Mouse (Mus musculus): Measurements from ENCODE around the gene Gstt1.
"Not testable (repeated sequence)": the region's sequence is repeated elsewhere in the genome, so short reads cannot be mapped to it uniquely, and the experiment has no call there.

Gene Gstt1

GRCm38 (mm10) chr10:75804217-75804616 lies 5.8 kb upstream of the Gstt1 start:
- no peak for DNase-seq (ENCODE audit: extremely low spot score)

DNA sequence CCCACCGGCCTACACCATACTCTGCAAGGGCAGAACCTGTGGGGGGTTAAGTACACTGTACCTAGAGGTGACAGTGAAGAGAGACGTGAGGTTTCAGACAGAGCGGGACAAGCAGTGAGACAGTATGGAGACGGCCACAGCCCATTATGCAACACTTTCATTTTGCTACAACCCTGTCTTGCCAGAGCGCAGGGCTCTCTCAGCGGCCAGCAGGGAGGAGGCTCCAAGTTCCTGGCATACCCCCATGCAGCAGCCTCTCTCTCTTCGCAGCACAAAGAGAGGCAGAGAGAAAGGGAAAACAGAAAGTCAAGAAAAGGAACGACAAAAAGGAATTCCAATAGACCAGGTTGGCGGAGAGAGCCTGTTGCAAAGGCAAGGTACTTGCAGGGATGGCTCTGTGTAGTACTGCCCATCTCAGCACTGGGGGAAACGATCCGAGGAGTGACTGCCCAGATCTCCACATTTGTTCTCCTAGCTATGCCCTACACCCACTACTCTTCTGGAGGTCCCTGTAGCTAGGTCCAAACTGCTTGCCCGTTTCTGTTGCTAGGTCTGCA lies 687 bp downstream of the Gstt1 start:
- peak; percentile 27 for DNase-seq (ENCODE audit: extremely low spot score)

DNA sequence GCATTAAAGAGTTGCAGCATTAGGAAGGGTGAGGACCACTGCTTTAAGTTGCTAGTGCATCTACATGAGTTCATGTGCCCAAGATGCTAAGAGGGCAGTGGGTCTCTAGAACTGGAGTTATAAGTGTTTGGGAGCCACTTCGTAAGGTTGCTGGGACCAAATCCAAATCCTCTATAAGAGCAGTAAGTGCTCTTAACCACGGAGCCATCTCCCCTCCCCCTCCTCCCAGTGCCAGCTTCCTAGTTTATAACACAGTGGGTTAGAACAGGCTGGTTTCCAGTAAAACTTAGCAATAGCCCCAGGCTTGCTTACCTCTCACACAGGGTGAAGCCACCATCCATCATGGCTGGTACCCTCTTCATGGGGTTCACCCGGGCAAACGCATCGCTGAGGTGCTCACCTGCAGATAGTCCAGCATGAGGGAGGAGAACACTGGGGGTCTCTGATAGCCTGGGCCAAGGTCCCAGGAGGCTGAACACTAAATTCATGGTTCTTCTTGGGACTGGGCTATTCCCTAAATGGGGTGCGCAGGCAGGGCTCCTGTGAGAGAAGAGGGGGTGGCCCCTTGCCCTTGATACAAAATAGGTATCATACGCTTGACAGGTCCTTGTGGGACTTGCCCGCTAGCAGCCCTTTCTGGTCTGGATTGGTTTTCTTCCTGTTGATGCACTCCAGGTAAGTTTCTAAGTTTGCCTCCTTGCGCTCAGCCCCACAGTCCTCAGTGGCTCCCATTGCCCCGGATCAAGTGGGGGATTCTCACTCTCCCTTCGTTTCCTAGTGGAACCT lies 1.5 kb downstream of the Gstt1 start:
- no peak for DNase-seq (ENCODE audit: extremely low spot score)

DNA sequence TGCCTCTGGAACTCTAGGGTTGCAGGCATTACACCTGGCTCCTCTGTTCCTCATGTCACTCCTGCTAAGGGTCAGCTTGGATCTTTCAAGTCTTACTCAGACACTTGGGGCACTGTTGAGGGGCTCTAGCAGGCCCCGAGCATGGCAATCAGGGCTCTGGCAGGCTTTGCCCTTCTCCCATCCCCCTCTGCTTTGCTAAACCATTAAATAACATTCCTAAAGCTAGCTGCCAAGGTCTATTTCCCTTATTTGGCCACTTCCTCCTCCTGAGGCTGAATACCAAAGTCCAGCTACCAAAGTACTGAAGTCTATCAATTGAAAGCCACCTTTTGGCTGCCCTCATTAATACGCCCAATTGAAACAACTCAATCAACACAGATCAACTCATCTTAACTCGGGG lies 3.5 kb downstream of the Gstt1 start:
- DNase-seq (ENCODE audit: extremely low spot score), result peak; percentile 28

GRCm38 (mm10) chr10:75790773-75791172 lies 7.6 kb downstream of the Gstt1 start:
- DNase-seq (ENCODE audit: extremely low spot score), result no peak

DNA sequence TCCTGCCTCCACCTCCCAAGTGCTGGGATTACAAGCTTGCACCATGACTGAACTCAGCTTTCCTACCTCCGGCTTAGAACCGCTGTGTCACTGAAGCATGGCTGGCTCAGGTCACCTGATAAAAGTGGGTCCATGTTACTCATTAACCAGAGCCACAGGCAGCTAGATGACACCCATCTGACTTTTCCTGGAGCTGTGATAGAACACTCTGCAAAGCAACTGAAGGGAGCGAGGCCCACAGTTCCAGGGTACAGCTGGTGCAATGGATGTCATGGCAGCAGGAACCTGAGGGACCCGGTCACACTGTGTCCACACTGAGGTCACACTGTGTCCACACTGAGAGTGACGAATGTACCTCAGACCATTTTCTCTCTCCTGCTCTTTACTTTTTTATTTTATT lies 8.5 kb downstream of the Gstt1 start:
- no peak for DNase-seq (ENCODE audit: extremely low spot score)

DNA sequence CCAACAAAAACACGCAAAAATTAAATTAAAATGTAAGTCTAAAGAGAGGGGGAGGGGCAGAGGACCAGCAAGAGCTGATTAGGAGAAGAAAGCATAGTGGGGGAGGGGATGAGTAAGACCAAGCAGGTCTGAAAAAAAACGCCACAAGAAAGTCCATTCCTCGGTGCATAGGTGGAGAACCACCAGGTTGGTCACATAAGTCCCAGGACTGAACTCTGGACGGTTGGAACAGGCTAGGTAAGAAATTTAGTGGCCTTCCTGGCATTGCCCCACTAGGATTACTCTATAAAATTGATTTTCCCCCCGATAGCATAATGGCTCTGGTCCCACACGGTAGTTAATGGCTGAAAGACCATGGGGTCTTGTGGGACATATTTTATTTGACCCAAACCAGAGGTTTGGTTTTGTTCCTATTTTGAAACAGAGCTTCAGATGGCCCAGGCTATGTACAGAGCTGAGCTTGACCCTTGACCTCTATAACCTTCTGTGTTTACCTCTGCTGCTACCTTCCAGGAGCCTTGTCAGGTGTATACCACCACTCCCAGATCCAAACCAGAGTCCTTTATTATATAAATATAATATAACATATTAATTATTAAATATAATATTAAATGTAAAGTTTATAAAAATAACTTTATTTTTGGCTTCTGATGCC lies 9.2 kb downstream of the Gstt1 start:
- no peak for DNase-seq (ENCODE audit: extremely low spot score)

GRCm38 (mm10) chr10:75788277-75788676 lies 10.1 kb downstream of the Gstt1 start:
- DNase-seq (ENCODE audit: extremely low spot score), result no peak

DNA sequence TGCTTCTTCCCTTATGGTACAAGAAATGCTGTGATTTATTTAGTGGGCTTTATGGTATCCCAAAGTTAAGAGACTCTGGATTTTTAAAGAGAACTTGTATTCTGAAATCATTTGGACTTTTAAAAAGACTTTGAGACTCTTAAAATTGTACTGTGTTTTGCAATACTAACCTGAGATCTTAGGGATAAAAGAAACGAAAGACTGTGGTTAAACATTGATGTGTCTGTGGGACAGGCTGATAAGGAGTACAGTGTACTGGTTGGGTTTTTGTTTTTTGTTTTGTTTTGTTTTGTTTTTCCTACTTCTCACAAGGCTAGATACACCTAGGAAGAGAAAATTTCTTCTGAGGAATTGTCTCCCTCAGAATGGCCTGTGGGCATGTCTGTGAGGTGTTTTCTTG lies 12.9 kb downstream of the Gstt1 start:
- DNase-seq (ENCODE audit: extremely low spot score), result no peak

DNA sequence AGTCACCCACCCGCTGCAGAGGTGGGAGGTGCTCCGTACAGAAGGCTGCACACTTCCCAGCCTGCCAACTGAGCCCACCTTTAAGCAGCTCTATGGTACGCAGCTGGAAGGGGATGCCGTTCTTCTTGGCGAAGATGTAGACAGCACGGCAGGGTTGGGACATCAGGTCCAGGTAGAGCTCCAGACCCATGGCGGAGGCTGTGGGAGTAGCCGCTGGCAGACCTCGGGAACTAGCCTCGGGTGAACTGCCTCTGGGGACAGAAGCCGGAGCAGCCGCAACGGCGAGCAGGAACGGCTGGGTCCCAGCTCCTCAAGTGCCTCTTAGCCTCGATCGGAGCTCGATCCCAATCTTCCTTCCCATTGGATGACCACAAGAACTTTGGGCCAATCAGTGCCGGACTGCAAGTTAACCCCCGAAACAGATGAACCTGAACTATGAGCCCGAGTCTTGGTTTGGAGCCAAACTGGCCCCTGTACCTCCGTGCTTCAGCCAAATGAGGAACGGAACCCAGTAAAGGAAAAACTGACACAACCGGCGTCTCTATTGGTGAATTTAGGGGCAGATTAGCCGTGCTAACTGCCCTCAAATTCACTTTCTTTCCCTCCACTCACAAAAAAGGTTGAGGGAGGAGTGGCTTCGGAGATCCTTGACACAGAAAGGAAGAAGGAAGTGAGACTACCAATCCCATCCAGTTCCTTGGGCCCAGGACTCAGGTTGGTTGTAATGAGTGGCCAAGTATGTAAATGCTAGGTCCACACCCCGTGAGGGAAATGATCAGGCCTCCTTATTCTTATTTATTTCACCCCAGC lies 17.4 kb downstream of the Gstt1 start, which contains the start of the genes Gm20441 and Gstt3:
TSS of gene Gm20441 (minus strand) at position 186 of the 810 bp plus-strand sequence.
TSS of gene Gstt3 (minus strand) at position 646 of the 810 bp plus-strand sequence.
- DNase-seq (ENCODE audit: extremely low spot score), result peak; percentile 61

DNA sequence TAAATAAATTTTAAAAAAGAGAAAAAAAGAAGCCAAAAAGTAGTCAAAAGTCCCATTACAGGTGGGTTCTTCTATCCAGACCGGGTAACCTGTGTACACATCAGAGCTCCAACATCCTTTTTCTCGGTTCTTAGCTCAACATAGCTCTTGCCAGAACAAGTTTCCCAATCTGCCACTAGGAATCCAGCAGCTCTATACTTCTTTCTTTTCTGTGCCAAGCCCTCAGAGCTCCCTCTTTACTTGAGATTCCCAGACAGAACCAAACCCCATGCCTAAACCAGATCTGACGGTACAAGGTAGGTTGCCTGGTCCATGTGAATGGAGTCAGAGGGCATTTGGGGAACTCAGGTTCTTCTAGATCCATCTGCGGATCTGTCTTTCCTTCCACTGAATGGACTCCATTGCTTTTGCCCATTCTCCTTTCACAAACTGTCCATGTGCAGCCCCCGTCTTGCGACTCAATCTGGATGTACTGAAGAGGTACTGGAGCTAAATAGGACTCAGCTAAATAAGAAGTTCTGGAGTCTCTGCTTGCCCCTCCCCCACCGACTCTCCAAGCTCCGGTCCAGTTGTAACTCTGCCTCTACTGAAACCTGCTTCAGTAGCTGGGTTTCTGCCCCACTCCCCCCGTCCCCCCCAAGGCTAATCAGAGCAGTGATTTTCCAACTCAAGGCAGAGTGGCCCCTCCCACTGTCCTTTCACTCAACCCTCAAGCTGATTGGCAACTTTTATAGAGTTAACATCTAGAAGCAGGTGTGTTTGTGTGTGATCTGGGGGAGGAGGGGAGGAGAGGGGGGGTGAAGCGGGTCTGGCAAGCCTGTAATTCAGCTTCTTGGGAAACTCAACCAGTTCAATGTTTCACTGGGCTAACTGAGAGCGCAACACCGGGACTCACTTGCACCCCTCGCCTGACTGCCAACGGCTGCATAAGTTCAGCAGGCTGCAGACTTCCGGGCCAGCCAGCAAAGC lies 18.9 kb downstream of the Gstt1 start:
- no peak for DNase-seq (ENCODE audit: extremely low spot score)

GRCm38 (mm10) chr10:75777885-75778284 lies 20.5 kb downstream of the Gstt1 start:
- DNase-seq (ENCODE audit: extremely low spot score), result no peak

GRCm38 (mm10) chr10:75776562-75776961 lies 21.8 kb downstream of the Gstt1 start:
- DNase-seq (ENCODE audit: extremely low spot score), result no peak

- DNase-seq (ENCODE audit: extremely low spot score), result no peak
Observed at GRCm38 (mm10) chr10:75774587-75774986, 23.8 kb downstream of the Gstt1 start.

DNA sequence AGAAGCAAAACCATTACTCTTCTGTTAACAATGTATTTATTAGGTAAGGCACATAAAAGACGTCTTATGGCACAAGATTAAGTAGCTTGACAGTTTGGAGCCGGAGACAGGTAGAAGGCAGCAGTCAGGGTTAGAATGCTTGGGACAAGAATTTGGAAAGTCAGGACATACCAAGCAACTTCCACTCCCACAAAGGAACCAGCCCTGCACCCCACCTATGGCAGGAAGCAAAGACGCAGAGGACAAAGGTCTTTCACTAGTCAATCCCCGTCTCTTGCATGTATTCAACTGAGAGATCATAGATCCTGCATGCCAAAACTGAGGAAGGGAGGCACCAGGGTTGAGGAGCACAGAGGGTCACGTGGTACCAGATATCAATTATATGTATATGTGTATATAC lies 24.3 kb downstream of the Gstt1 start:
- no peak for DNase-seq (ENCODE audit: extremely low spot score)

DNA sequence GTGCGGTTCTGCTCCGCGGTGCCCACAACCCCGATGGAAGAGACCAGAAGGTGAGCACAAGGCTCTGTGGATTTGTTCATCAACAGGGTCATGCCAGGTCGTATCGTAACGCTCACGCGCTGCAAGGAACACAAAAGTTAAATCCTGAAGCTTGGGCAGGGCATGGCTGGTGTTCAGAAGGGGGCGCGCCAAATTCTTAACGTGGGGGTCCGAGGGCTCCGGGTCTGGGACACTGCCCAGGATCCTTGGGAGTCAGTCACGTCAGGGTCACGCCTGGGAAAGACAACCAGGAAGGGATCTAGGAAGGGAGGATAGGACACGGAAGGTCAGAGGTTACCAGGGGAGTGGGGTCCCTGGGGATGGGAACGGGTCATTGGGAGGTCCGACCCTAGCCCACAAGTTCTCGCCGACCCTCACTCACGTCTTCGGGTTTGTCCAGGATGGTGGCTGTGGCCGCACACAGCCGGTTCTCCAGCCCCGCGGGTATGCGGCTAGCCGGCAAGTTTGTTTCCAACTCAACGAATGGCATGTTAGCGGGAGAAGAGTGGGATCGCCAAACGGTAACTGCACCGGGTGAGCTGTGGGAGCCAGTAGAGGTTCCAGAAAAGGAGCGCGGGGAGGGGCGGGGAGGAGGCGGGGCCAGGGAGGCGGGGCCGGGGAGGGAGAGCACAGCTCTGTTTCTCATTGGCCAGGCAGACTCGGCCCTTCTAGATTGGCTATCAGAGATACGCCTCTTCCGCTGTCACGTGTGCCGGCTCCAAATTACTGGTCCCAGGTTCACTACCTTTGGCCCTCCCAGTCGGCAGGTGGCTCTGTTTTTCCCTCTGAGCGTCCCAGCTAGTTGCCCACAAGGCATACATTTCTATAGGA lies 25.4 kb downstream of the Gstt1 start, which contains the start of gene Ddt:
TSS of gene Ddt (minus strand) at position 620 of the 870 bp plus-strand sequence.
- peak; percentile 92 for DNase-seq (ENCODE audit: extremely low spot score)

GRCm38 (mm10) chr10:75767756-75768155 lies 30.6 kb downstream of the Gstt1 start:
- DNase-seq (ENCODE audit: extremely low spot score), result not testable (repeated sequence)

DNA sequence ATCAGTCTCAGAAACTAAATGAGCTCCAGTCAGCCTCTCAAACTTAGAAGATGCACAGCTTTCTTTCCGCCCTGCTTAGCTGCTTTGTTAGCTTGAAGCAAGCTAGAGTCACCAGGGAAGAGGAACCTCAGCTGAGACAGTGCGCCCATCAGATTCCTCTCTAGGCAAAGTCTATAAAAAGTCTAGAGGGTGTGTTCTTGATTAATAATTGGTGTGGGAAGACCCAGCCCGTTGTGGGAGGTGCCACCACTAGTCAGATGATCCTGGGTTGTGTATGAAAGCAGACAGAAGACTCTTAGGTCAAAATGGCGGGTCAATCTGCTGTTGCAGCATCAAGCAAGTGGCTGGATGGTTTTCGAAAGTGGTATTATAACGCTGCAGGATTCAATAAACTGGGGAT lies 31.5 kb downstream of the Gstt1 start:
- no peak for DNase-seq (ENCODE audit: extremely low spot score)

Data from embryo, embryonic 9.5 days (tissue).